Mouse (Mus musculus) midbrain, embryonic 13.5 days (tissue): ENCODE data around the gene Sdccag8. TPM values are rescaled to one million over a fixed set of nuclear protein-coding genes. Genes with fewer than 3 reads are reported as not detected.
A peak's percentile ranks its signal among the peaks of the same experiment; 100 is the strongest.

Experiments
- ATAC-seq: fragments of 200-750 bp; cut with Nextera tagmentation; 2 replicates; pipeline ENCODE4 v1.8.0; 2017; ENCODE audit warnings: mild to moderate bottlenecking, moderate TSS enrichment, moderate library complexity
- H3K27ac ChIP-seq: fragments of 300-500 bp; sonication (generic); 2 replicates; pipeline ENCODE4 v1.5.1; 2015; ENCODE audit warnings: inconsistent platforms, mild to moderate bottlenecking, moderate library complexity
- H3K27me3 ChIP-seq: fragments of 300-500 bp; sonication (generic); 2 replicates; pipeline ENCODE4 v1.6.1; 2015; ENCODE audit warnings: mild to moderate bottlenecking, inconsistent platforms
- H3K36me3 ChIP-seq: fragments of 300-500 bp; sonication (generic); 2 replicates; pipeline ENCODE4 v1.6.1; 2015; ENCODE audit warnings: mild to moderate bottlenecking, inconsistent platforms
- H3K4me1 ChIP-seq: fragments of 300-500 bp; sonication (generic); replicated peaks from 2 replicates; pipeline ENCODE4 v1.6.1; 2015; ENCODE audit warnings: inconsistent platforms
- H3K4me2 ChIP-seq: fragments of 300-500 bp; sonication (generic); replicated peaks from 2 replicates; pipeline ENCODE4 v1.6.1; 2015; ENCODE audit warnings: moderate library complexity, mild to moderate bottlenecking, inconsistent platforms
- H3K4me3 ChIP-seq: fragments of 300-500 bp; sonication (generic); replicated peaks from 2 replicates; pipeline ENCODE4 v1.5.1; 2015; ENCODE audit warnings: mild to moderate bottlenecking, inconsistent platforms
- H3K9ac ChIP-seq: fragments of 300-500 bp; sonication (generic); replicated peaks from 2 replicates; pipeline ENCODE4 v1.6.1; 2015; ENCODE audit warnings: mild to moderate bottlenecking, inconsistent platforms
- H3K9me3 ChIP-seq: fragments of 300-500 bp; sonication (generic); 2 replicates; pipeline ENCODE4 v1.6.1; 2016; ENCODE audit warnings: mild to moderate bottlenecking, inconsistent platforms
- WGBS: fragments of 180-500 bp; shearing (Covaris S2); methylation state at CpG from one replicate; pipeline ENCODE4 v1.1.7; 2015; 5-methylcytosine and 5-hydroxymethylcytosine counted together
- polyA plus RNA-seq: library from polyadenylated mRNA; unstranded; fragments of >200 nt; fragmentation: Nextera tagmentation; extraction: Ambion mirVana; gene quantifications from 2 replicates; pipeline ENCODE4 v1.2.1, GENCODE M21; 2015

The Sdccag8 gene
- polyA plus RNA-seq, 1 experiment from 2014 or later = 24.2 TPM

- Histone ChIP-seq H3K4me2 (no peak overlapping the region), H3K4me3 (no peak overlapping the region), H3K27ac (no peak overlapping the region), H3K9ac (no peak overlapping the region), H3K36me3 (no peaks in the 10 kb centered on the region), H3K27me3 (no peaks in the 10 kb centered on the region), H3K4me1 (peaks cover 32% of the 10 kb centered on the region), H3K9me3 (no peaks in the 10 kb centered on the region)
- 41% methylated on average over 6 of the region's 6 CpGs for WGBS
- ATAC-seq = no peak
Measured at GRCm38 (mm10) chr1:176948861-176949260, 134.4 kb downstream of the Sdccag8 start.

DNA sequence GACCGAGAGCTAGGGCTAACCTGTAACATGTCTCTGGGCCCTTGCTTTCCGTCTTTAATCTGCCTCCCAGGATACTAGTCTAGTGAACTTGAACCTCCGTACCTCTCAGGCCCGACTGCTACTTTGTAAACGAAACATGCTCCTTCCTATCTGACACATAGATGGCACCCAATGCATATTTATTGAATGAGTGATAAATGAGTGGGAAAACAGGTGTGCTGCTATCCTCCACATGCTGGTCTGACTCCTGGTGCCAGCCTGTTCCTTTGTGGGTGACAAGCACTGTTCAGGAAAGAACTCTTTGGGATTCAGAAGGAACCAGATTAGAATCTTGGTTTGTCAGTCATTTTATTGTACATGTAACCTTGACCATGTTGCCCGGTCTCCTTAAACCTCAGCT is 134.9 kb downstream of the Sdccag8 start:
- 83% methylated on average over 6 of the region's 6 CpGs for WGBS
- ATAC-seq = no peak
- Histone ChIP-seq H3K4me1 (peaks cover 32% of the 10 kb centered on the region), H3K4me2 (no peak overlapping the region), H3K9me3 (no peaks in the 10 kb centered on the region), H3K9ac (no peak overlapping the region), H3K36me3 (no peaks in the 10 kb centered on the region), H3K27me3 (no peaks in the 10 kb centered on the region), H3K27ac (no peak overlapping the region), H3K4me3 (no peak overlapping the region)

- H3K4me1 ChIP-seq = peaks cover 26% of the 10 kb centered on the region
- no peak overlapping the region for H3K4me2 ChIP-seq
- ATAC-seq = no peak
- no peaks in the 10 kb centered on the region for H3K27me3 ChIP-seq
- H3K27ac ChIP-seq = no peak overlapping the region
- no peak overlapping the region for H3K9ac ChIP-seq
- H3K9me3 ChIP-seq = no peaks in the 10 kb centered on the region
- no peaks in the 10 kb centered on the region for H3K36me3 ChIP-seq
- 92% methylated on average over 6 of the region's 6 CpGs for WGBS
- no peak overlapping the region for H3K4me3 ChIP-seq
Measured at GRCm38 (mm10) chr1:176950061-176950460, 135.6 kb downstream of the Sdccag8 start.

DNA sequence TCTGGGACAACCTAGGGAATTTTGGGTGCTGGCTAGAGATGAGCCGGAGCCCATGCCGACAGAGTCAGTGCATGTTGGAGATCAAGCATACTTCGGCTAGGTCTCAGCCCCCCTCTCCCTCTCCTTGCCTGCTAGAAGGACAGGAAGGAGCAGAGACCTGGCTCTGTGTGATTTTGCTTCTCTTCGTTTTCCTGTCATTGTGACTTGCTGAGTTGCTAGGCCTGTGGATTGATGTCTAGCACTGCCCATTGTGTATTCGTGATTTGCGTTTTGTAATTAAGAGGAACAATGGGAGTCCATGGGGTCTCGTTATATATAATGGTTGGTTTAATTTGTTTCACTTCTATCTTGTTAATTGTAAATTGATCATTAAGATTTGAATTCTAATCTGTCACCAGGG is 137.4 kb downstream of the Sdccag8 start:
- no peak overlapping the region for H3K27ac ChIP-seq
- no peak for ATAC-seq

GRCm38 (mm10) chr1:176958311-176958710 is 143.9 kb downstream of the Sdccag8 start:
- no peak for ATAC-seq
- WGBS = 94% methylated on average over 2 of the region's 2 CpGs

More for the DNA sequence above, 137.4 kb downstream of the Sdccag8 start:
- H3K36me3 ChIP-seq = peaks cover 10% of the 10 kb centered on the region
- peaks cover 15% of the 10 kb centered on the region for H3K4me1 ChIP-seq
- H3K4me3 ChIP-seq = no peak overlapping the region
- 46% methylated on average over 7 of the region's 7 CpGs for WGBS
- H3K9me3 ChIP-seq = no peaks in the 10 kb centered on the region
- no peaks in the 10 kb centered on the region for H3K27me3 ChIP-seq
- H3K9ac ChIP-seq = no peak overlapping the region
- no peak overlapping the region for H3K4me2 ChIP-seq

DNA sequence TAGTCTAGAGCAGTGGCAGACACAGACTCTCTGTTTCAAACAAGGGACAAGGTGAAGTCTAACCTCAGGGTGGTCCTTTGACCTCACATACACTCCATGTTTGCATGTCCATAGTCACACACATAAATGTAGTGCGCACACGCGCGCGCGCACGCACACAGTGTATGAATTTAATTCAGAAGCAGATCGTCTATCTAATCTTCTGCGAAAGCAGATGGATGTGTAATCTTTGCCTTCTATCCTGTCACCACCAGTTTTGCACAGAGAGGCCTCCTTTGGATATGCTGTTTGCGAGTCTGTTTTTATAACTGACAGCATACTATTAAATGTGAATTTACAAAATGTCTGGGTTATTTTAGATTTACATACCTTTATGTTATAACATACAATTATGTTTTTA is 147.3 kb downstream of the Sdccag8 start:
- 96% methylated on average over 10 of the region's 10 CpGs for WGBS
- H3K4me1 ChIP-seq = no peaks in the 10 kb centered on the region
- H3K27me3 ChIP-seq = no peaks in the 10 kb centered on the region
- H3K36me3 ChIP-seq = peaks cover 4% of the 10 kb centered on the region; the same call in 1 of the 2 replicates
- no peak overlapping the region for H3K27ac ChIP-seq
- no peak overlapping the region for H3K9ac ChIP-seq
- no peak overlapping the region for H3K4me2 ChIP-seq
- ATAC-seq = no peak
- no peaks in the 10 kb centered on the region for H3K9me3 ChIP-seq
- no peak overlapping the region for H3K4me3 ChIP-seq

More at GRCm38 (mm10) chr1:176958311-176958710, 143.9 kb downstream of the Sdccag8 start:
- Histone ChIP-seq H3K27ac (no peak overlapping the region), H3K4me2 (no peak overlapping the region), H3K9me3 (no peaks in the 10 kb centered on the region), H3K36me3 (peaks cover 12% of the 10 kb centered on the region), H3K9ac (no peak overlapping the region), H3K4me3 (no peak overlapping the region), H3K27me3 (no peaks in the 10 kb centered on the region), H3K4me1 (no peaks in the 10 kb centered on the region)

DNA sequence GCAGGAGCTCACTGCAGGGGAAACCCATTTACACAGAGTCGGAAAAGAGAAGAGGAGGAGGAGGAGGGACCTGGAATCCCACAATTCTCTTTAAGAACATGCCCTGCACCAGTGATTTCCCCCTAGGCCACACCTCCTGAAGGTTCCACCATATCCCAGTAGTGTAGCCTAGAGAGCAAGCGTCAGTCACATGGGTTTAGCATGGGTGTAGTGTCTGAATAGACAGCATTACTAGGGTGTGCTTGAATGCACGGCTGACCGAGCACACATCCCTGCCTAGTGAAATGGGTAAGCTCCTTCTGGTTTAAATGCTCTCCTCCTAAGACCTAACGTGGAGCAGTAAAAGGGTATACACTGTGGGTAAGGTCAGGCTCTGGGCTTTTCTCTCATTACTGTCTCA is 148.4 kb downstream of the Sdccag8 start:
- no peak for ATAC-seq
- H3K4me1 ChIP-seq = no peaks in the 10 kb centered on the region

GRCm38 (mm10) chr1:176967299-176967698 is 152.8 kb downstream of the Sdccag8 start:
- H3K27me3 ChIP-seq = no peaks in the 10 kb centered on the region
- WGBS = 90% methylated on average over 3 of the region's 3 CpGs
- no peak overlapping the region for H3K4me3 ChIP-seq
- H3K9me3 ChIP-seq = no peaks in the 10 kb centered on the region
- peaks cover 9% of the 10 kb centered on the region for H3K4me1 ChIP-seq
- no peak overlapping the region for H3K27ac ChIP-seq
- no peak overlapping the region for H3K9ac ChIP-seq
- H3K4me2 ChIP-seq = no peak overlapping the region
- no peak for ATAC-seq
- H3K36me3 ChIP-seq = no peaks in the 10 kb centered on the region

More for the DNA sequence above, 148.4 kb downstream of the Sdccag8 start:
- no peaks in the 10 kb centered on the region for H3K27me3 ChIP-seq
- H3K4me3 ChIP-seq = no peak overlapping the region
- H3K9me3 ChIP-seq = no peaks in the 10 kb centered on the region
- no peak overlapping the region for H3K4me2 ChIP-seq
- no peaks in the 10 kb centered on the region for H3K36me3 ChIP-seq
- H3K27ac ChIP-seq = no peak overlapping the region
- WGBS = 52% methylated on average over 5 of the region's 5 CpGs
- H3K9ac ChIP-seq = no peak overlapping the region

GRCm38 (mm10) chr1:176970635-176971478 is 156.4 kb downstream of the Sdccag8 start:
- peak overlapping the region; percentile 56 for H3K27ac ChIP-seq
- no peak overlapping the region for H3K4me2 ChIP-seq
- no peaks in the 10 kb centered on the region for H3K36me3 ChIP-seq
- peaks cover 9% of the 10 kb centered on the region for H3K4me1 ChIP-seq
- no peaks in the 10 kb centered on the region for H3K9me3 ChIP-seq
- no peak overlapping the region for H3K4me3 ChIP-seq
- H3K9ac ChIP-seq = 0 out of 2 replicates have a peak overlapping the region, but pooled peaks have one; percentile 23
- H3K27me3 ChIP-seq = no peaks in the 10 kb centered on the region
- WGBS = 65% methylated on average over 16 of the region's 16 CpGs
- ATAC-seq = 0 out of 2 replicates have a peak, but pooled peaks have one; percentile 30

- Histone ChIP-seq H3K9me3 (no peaks in the 10 kb centered on the region), H3K36me3 (no peaks in the 10 kb centered on the region), H3K27me3 (no peaks in the 10 kb centered on the region), H3K4me3 (no peak overlapping the region), H3K27ac (peak overlapping the region; percentile 56), H3K4me1 (peaks cover 9% of the 10 kb centered on the region), H3K9ac (0 out of 2 replicates have a peak overlapping the region, but pooled peaks have one; percentile 23), H3K4me2 (no peak overlapping the region)
- ATAC-seq = no peak
- 77% methylated on average over 4 of the region's 4 CpGs for WGBS
Measured at GRCm38 (mm10) chr1:176971479-176971797, 157.0 kb downstream of the Sdccag8 start.

- no peak for ATAC-seq
- Histone ChIP-seq H3K27me3 (no peaks in the 10 kb centered on the region), H3K4me2 (no peak overlapping the region), H3K9me3 (no peaks in the 10 kb centered on the region), H3K27ac (no peak overlapping the region), H3K4me1 (peaks cover 9% of the 10 kb centered on the region), H3K9ac (no peak overlapping the region), H3K4me3 (no peak overlapping the region), H3K36me3 (no peaks in the 10 kb centered on the region)
- whole genome bisulfite sequencing = 87% methylated on average over 6 of the region's 6 CpGs
Measured at GRCm38 (mm10) chr1:176973356-176974088, 159.1 kb downstream of the Sdccag8 start.

DNA sequence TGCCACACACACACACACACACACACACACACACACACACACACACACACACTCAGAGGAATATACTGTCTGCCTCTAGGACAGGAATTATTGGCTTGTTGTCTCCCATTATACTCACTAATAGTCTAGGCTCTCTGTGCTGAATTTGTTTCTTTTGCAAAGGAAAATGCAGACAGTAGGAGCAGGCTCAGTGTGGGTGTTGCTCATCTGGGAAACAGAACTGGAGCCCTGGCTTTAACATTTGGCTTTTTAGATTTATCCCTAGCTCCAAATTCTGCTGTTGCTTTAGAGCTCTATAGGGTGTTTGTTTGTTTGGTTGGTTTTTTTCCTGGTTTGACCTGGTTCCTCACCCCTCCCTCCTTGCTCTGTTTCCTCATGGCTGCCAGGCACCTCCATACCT is 164.8 kb downstream of the Sdccag8 start:
- Histone ChIP-seq H3K27ac (no peak overlapping the region), H3K4me3 (no peak overlapping the region), H3K9me3 (no peaks in the 10 kb centered on the region), H3K4me1 (peaks cover 8% of the 10 kb centered on the region; the same call in 1 of the 2 replicates), H3K9ac (no peak overlapping the region), H3K4me2 (no peak overlapping the region), H3K27me3 (no peaks in the 10 kb centered on the region), H3K36me3 (no peaks in the 10 kb centered on the region)
- no peak for ATAC-seq
